Mouse (Mus musculus): Measurements from ENCODE around the gene Ubash3b. TPM values are rescaled to one million over a fixed set of nuclear protein-coding genes. Genes with fewer than 3 reads are reported as not detected.
A peak's percentile ranks its signal among the peaks of the same experiment; 100 is the strongest.

Ubash3b gene
- polyA plus RNA-seq, 1 experiment from 2014 or later: 13.7 TPM

DNA sequence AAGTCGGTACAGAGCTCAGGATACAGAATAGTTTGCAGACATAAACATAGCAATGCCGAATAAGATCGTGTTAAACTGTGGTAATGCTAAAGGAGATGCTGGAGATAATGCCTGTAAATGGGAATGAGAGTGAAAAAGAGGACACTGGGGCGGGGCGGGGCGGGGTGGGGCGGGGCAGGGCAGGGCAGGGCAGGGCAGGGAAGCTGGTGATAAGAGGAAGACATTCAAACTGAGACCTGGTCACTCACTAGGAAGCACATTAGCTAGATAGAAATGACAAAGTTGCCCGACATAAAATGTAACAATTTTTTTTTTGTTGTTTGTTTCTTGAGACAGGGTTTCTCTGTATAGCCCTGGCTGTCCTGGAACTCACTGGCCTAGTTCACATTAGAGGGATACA lies 10.9 kb upstream of the Ubash3b start:
- Histone ChIP-seq H3K27ac (ENCODE audit: low read depth, low read length) (no peak overlapping the region), H3K9me3 (ENCODE audit: control insufficient read depth, low read length) (no peaks in the 10 kb centered on the region), H3K27me3 (ENCODE audit: control insufficient read depth, insufficient read depth, low read length) (no peaks in the 10 kb centered on the region), H3K4me2 (replicated peaks; ENCODE audit: low read depth, low read length) (no peak overlapping the region), H3K4me1 (replicated peaks; ENCODE audit: control insufficient read depth, insufficient read depth, low read length) (0 out of 2 replicates have a peak, but pooled peaks cover 2% of the 10 kb centered on the region), H3K9ac (ENCODE audit: low read depth, low read length) (no peak overlapping the region), H3K4me3 (ENCODE audit: low read depth, low read length) (no peak overlapping the region), H3K36me3 (ENCODE audit: control insufficient read depth, insufficient read depth, low read length) (no peaks in the 10 kb centered on the region)
- no peak for ATAC-seq (ENCODE audit: low FRiP score)
- DNase-seq (ENCODE audit: low spot score): no peak
- 83% methylated on average over 8 of the region's 8 CpGs for WGBS

DNA sequence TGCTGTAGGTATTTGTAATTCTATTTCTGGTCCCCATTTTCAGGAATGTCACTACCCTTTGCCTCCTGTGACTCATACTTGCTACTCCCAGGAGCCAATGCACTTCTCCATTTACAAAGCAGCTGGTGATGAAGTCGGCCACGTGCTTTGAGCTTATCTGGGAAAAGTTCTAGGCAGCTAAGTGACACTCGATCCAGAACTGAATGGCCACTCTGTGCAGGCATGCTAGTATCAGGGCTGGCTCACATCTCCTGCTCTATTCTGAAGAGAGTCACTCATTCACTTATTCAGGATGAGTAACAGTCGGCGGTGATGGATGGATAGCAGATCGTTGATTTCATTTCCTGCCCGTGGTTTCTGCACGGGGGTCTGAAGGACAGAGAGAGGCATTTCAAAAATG lies 8.5 kb upstream of the Ubash3b start:
- DNase-seq (ENCODE audit: low spot score) (no peak), ATAC-seq (ENCODE audit: low FRiP score) (no peak)
- H3K9ac ChIP-seq (ENCODE audit: low read depth, low read length): no peak overlapping the region
- no peaks in the 10 kb centered on the region for H3K27me3 ChIP-seq (ENCODE audit: control insufficient read depth, insufficient read depth, low read length)
- H3K36me3 ChIP-seq (ENCODE audit: control insufficient read depth, insufficient read depth, low read length): no peaks in the 10 kb centered on the region
- no peaks in the 10 kb centered on the region for H3K9me3 ChIP-seq (ENCODE audit: control insufficient read depth, low read length)
- no peak overlapping the region for H3K4me3 ChIP-seq (ENCODE audit: low read depth, low read length)
- H3K4me1 ChIP-seq (replicated peaks; ENCODE audit: control insufficient read depth, insufficient read depth, low read length): 0 out of 2 replicates have a peak, but pooled peaks cover 1% of the 10 kb centered on the region
- no peak overlapping the region for H3K4me2 ChIP-seq (replicated peaks; ENCODE audit: low read depth, low read length)
- 61% methylated on average over 8 of the region's 8 CpGs for WGBS
- no peak overlapping the region for H3K27ac ChIP-seq (ENCODE audit: low read depth, low read length)

DNA sequence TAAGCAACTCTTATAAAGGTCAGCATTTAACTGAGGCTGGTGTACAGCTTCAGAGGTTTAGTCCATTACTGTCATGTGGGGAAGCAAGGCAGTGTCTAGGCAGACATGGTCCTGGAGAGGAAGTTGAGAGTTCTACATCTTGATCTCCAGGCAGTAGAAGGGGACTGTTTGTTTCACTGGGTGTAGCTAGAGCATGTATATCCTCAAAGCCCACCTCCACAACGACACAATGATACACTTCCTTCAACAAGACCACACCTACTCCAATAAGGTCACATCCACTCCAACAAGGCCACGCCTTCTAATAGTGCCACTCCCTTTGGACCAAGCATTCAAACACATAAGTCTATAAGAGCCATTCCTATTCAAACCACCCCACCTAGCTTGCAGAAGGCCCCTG lies 7.2 kb upstream of the Ubash3b start:
- Histone ChIP-seq H3K4me2 (replicated peaks; ENCODE audit: low read depth, low read length) (no peak overlapping the region), H3K27me3 (ENCODE audit: control insufficient read depth, insufficient read depth, low read length) (no peaks in the 10 kb centered on the region), H3K4me1 (replicated peaks; ENCODE audit: control insufficient read depth, insufficient read depth, low read length) (no peaks in the 10 kb centered on the region), H3K9me3 (ENCODE audit: control insufficient read depth, low read length) (no peaks in the 10 kb centered on the region), H3K4me3 (ENCODE audit: low read depth, low read length) (no peak overlapping the region), H3K27ac (ENCODE audit: low read depth, low read length) (no peak overlapping the region), H3K9ac (ENCODE audit: low read depth, low read length) (no peak overlapping the region), H3K36me3 (ENCODE audit: control insufficient read depth, insufficient read depth, low read length) (no peaks in the 10 kb centered on the region)
- no peak for DNase-seq (ENCODE audit: low spot score)
- WGBS: 91% methylated on average over 2 of the region's 2 CpGs
- ATAC-seq (ENCODE audit: low FRiP score): no peak

DNA sequence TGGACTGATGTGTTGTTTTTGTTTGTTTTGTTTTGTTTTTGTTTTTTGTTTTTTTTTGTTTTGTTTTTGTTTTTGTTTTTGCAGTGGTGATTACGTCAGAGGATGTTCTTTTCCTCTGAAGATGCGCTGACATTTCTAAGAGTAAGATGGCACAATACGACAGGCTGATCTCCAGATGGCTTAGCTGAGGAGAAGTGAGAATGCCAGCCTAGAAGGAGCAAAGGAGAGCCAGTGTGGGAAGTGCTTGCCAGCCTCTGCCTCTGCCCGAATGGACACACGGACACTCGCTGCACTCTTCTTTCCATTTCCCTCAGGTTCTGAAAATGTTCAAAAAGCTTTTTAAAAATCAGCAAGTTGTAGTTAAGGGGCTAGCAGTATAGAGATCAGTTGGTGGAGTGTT lies 6.7 kb upstream of the Ubash3b start:
- Histone ChIP-seq H3K9me3 (ENCODE audit: control insufficient read depth, low read length) (no peaks in the 10 kb centered on the region), H3K4me2 (replicated peaks; ENCODE audit: low read depth, low read length) (no peak overlapping the region), H3K27me3 (ENCODE audit: control insufficient read depth, insufficient read depth, low read length) (no peaks in the 10 kb centered on the region), H3K27ac (ENCODE audit: low read depth, low read length) (no peak overlapping the region), H3K4me1 (replicated peaks; ENCODE audit: control insufficient read depth, insufficient read depth, low read length) (no peaks in the 10 kb centered on the region), H3K36me3 (ENCODE audit: control insufficient read depth, insufficient read depth, low read length) (no peaks in the 10 kb centered on the region), H3K9ac (ENCODE audit: low read depth, low read length) (no peak overlapping the region), H3K4me3 (ENCODE audit: low read depth, low read length) (no peak overlapping the region)
- no peak for ATAC-seq (ENCODE audit: low FRiP score)
- DNase-seq (ENCODE audit: low spot score): no peak
- WGBS: 89% methylated on average over 6 of the region's 6 CpGs

DNA sequence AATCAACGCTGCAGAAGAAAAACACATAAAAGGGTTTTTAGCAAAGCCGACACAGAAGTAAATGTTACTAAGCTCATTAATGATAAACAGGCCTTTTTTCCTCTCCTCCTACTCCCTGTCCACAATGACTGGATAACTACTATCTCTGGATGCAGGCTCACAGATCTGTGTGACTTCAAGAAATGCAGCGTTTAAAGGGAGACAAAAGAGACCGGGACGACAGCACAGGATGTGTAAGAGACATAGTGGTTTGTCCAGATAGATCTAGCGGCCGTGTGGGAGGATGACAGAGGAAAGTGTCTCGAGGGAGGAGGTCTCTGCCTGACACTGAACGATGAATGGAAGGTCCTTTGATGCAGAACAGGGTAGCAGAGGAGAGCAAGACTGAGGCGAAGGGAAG lies 5.4 kb upstream of the Ubash3b start:
- Histone ChIP-seq H3K4me2 (replicated peaks; ENCODE audit: low read depth, low read length) (no peak overlapping the region), H3K9ac (ENCODE audit: low read depth, low read length) (no peak overlapping the region), H3K36me3 (ENCODE audit: control insufficient read depth, insufficient read depth, low read length) (no peaks in the 10 kb centered on the region), H3K9me3 (ENCODE audit: control insufficient read depth, low read length) (no peaks in the 10 kb centered on the region), H3K27ac (ENCODE audit: low read depth, low read length) (no peak overlapping the region), H3K27me3 (ENCODE audit: control insufficient read depth, insufficient read depth, low read length) (no peaks in the 10 kb centered on the region), H3K4me1 (replicated peaks; ENCODE audit: control insufficient read depth, insufficient read depth, low read length) (no peaks in the 10 kb centered on the region), H3K4me3 (ENCODE audit: low read depth, low read length) (no peak overlapping the region)
- DNase-seq (ENCODE audit: low spot score): no peak
- 53% methylated on average over 9 of the region's 10 CpGs for WGBS
- no peak for ATAC-seq (ENCODE audit: low FRiP score)

DNA sequence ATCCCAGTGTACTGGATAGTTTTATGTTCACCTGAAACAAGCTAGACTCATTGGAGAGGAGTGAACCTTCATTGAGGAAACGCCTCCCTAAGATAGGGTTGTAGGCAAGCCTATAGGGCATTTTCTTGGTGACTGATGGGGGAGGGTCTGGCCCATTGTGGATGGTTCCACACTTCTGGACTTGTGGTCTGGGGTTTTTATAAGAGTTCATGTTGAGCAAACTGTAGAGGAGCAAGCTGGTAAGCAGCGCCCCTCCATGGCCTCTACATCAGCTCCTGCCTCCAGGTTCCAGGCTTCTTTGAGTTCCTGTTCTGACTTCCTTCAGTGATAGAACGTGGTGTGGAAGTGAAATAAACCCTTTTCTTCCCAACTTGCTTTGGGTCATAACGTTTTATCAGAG lies 866 bp upstream of the Ubash3b start:
- 84% methylated on average over 4 of the region's 4 CpGs for WGBS
- no peaks in the 10 kb centered on the region for H3K9me3 ChIP-seq (ENCODE audit: control insufficient read depth, low read length)
- H3K27ac ChIP-seq (ENCODE audit: low read depth, low read length): no peak overlapping the region
- no peaks in the 10 kb centered on the region for H3K36me3 ChIP-seq (ENCODE audit: control insufficient read depth, insufficient read depth, low read length)
- ATAC-seq (ENCODE audit: low FRiP score): no peak
- no peak overlapping the region for H3K9ac ChIP-seq (ENCODE audit: low read depth, low read length)
- H3K4me3 ChIP-seq (ENCODE audit: low read depth, low read length): no peak overlapping the region
- H3K4me1 ChIP-seq (replicated peaks; ENCODE audit: control insufficient read depth, insufficient read depth, low read length): no peaks in the 10 kb centered on the region; the same call in 1 of the 2 replicates
- no peak for DNase-seq (ENCODE audit: low spot score)
- H3K4me2 ChIP-seq (replicated peaks; ENCODE audit: low read depth, low read length): no peak overlapping the region
- peaks cover 7% of the 10 kb centered on the region; the same call in 1 of the 2 replicates for H3K27me3 ChIP-seq (ENCODE audit: control insufficient read depth, insufficient read depth, low read length)

DNA sequence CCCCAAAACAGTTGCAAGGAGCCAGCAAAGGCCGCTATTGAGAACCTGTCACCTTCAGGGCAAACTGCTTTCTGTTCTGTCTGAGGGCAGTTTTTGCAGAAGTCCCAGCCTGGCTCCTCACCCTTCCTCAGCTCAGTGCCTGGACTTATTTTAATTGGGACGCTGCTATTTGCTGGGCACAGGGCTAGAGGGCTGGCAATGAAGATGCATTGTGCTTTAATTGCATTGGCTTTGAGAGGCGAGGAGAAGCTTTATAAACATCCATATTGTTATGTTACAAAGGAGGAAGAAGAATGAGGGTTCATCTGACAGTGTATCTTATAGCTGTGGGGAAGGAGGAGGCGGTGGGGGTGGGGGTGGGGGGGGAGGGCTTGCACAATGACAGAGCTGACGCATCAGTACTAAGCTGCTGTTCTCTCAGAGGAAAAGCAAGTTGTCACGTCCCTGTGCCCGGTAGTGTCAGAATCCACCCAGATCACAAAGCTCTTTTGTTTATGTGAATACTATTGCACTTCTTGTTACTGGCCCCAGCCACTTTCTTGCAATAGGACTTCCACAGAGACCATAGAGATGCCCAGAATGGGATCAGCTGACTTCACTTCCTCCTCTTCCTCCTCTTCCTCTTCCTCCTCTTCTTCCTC lies 841 bp downstream of the Ubash3b start:
- H3K9me3 ChIP-seq (ENCODE audit: control insufficient read depth, low read length): no peaks in the 10 kb centered on the region
- no peak overlapping the region for H3K27ac ChIP-seq (ENCODE audit: low read depth, low read length)
- ATAC-seq (ENCODE audit: low FRiP score): no peak
- H3K27me3 ChIP-seq (ENCODE audit: control insufficient read depth, insufficient read depth, low read length): peaks cover 16% of the 10 kb centered on the region
- H3K4me1 ChIP-seq (replicated peaks; ENCODE audit: control insufficient read depth, insufficient read depth, low read length): no peaks in the 10 kb centered on the region; the same call in 1 of the 2 replicates
- H3K4me2 ChIP-seq (replicated peaks; ENCODE audit: low read depth, low read length): no peak overlapping the region
- no peaks in the 10 kb centered on the region for H3K36me3 ChIP-seq (ENCODE audit: control insufficient read depth, insufficient read depth, low read length)
- no peak overlapping the region for H3K4me3 ChIP-seq (ENCODE audit: low read depth, low read length)
- no peak for DNase-seq (ENCODE audit: low spot score)
- WGBS: 27% methylated on average over 7 of the region's 7 CpGs
- H3K9ac ChIP-seq (ENCODE audit: low read depth, low read length): no peak overlapping the region

DNA sequence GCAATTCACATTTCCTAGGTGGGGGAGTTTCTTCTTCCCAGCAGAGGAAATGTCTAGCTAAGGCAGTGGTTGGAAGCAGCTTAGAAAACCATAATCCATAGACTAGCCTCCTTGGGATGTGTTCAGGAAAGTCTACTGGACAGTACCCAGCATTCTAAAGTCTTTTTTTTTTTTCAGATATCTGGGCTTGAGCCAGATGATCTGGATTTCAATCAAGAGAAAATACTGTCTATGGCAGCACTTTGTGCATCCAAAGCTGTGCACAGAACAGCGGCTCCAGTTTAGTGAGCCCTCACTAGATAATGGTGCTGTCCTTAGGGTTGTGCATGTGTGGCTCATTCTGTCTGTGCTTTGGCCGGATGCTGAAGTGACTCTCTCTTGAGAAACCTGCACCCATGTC lies 2.3 kb downstream of the Ubash3b start:
- H3K9me3 ChIP-seq (ENCODE audit: control insufficient read depth, low read length): no peaks in the 10 kb centered on the region
- H3K4me3 ChIP-seq (ENCODE audit: low read depth, low read length): no peak overlapping the region
- DNase-seq (ENCODE audit: low spot score) (no peak), ATAC-seq (ENCODE audit: low FRiP score) (no peak)
- no peaks in the 10 kb centered on the region for H3K36me3 ChIP-seq (ENCODE audit: control insufficient read depth, insufficient read depth, low read length)
- no peaks in the 10 kb centered on the region; the same call in 1 of the 2 replicates for H3K4me1 ChIP-seq (replicated peaks; ENCODE audit: control insufficient read depth, insufficient read depth, low read length)
- H3K9ac ChIP-seq (ENCODE audit: low read depth, low read length): no peak overlapping the region
- H3K27me3 ChIP-seq (ENCODE audit: control insufficient read depth, insufficient read depth, low read length): peaks cover 17% of the 10 kb centered on the region
- WGBS: 94% methylated on average over 2 of the region's 2 CpGs
- H3K27ac ChIP-seq (ENCODE audit: low read depth, low read length): no peak overlapping the region
- H3K4me2 ChIP-seq (replicated peaks; ENCODE audit: low read depth, low read length): no peak overlapping the region

DNA sequence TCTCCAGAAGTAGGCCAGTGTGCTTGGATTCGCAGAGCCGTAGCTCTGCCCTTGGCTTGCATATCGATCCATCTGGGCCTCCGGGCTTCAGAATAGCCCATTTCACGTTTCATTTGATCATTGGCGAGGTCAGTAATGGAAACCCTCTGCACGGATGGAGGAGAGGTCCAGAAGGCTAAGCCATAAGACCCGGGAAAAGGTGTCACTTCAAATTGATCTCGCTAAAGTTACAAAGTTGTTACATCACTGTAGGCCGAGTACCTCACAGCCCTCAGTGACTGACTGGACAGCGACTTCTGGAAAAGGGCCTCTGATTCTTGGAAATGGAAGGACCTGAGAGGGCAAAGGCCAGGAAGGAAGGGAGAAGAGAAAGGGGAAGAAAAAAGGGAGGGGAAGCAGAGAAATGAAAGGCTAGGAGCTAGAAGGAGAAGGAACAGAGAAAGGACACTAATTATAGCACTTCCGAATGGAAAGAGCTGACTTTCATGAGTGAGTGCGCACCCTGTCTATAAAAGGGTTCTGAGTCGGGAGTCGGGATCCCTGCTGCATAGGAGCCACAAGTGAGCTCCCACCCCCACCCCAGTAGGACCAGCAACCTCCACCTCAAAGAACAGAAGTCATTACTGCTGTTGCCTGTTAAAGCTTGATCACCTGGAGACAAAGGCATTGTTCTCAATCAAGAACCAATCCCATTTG lies 3.5 kb downstream of the Ubash3b start:
- DNase-seq (ENCODE audit: low spot score) (no peak), ATAC-seq (ENCODE audit: low FRiP score) (no peak)
- Histone ChIP-seq H3K36me3 (ENCODE audit: control insufficient read depth, insufficient read depth, low read length) (no peaks in the 10 kb centered on the region), H3K4me2 (replicated peaks; ENCODE audit: low read depth, low read length) (peak overlapping the region; percentile 85), H3K9me3 (ENCODE audit: control insufficient read depth, low read length) (no peaks in the 10 kb centered on the region), H3K4me3 (ENCODE audit: low read depth, low read length) (peak overlapping the region; percentile 84), H3K4me1 (replicated peaks; ENCODE audit: control insufficient read depth, insufficient read depth, low read length) (no peaks in the 10 kb centered on the region; the same call in 1 of the 2 replicates), H3K9ac (ENCODE audit: low read depth, low read length) (peak overlapping the region; percentile 79; the same call in 1 of the 2 replicates), H3K27ac (ENCODE audit: low read depth, low read length) (peak overlapping the region; percentile 60; the same call in 1 of the 2 replicates), H3K27me3 (ENCODE audit: control insufficient read depth, insufficient read depth, low read length) (peaks cover 18% of the 10 kb centered on the region)
- 16% methylated on average over 15 of the region's 15 CpGs for WGBS
